Mouse (Mus musculus) Patski (cell line): ENCODE data around the gene 4930564D02Rik. TPM values are rescaled to one million over a fixed set of nuclear protein-coding genes. Genes with fewer than 3 reads are reported as not detected.

ENCODE experiments used
- ATAC-seq: fragments of 100-300 bp; one replicate; pipeline ENCODE4 v1.8.0; 2021
- CTCF ChIA-PET: fragments of 350-600 bp; sonication (Branson Sonifier 250); formaldehyde crosslinking; loops from one replicate; lab custom pipeline; 2022; ENCODE audit warnings: inconsistent platforms; lab: Charles Lee
- POLR2A ChIA-PET: fragments of 350-600 bp; sonication (Branson Sonifier 250); formaldehyde crosslinking; loops from one replicate; lab custom pipeline; 2022; ENCODE audit warnings: antibody characterized with exemption, inconsistent platforms; lab: Charles Lee
- DNase-seq: peaks from one replicate; pipeline ENCODE4 v3.0.0-alpha.2; 2011; ENCODE audit warnings: low read depth, low spot score
- H3K27me3 ChIP-seq: fragments of 371-371 bp; one replicate; pipeline ENCODE4 v1.5.1; 2021
- CTCF ChIP-seq: fragments of 100-300 bp; IDR thresholded peaks from one replicate; pipeline ENCODE4 v1.5.1; 2021
- in situ Hi-C: fragments of 300-500 bp; cut with MboI; formaldehyde crosslinking; loops from 3 replicates; pipeline ENCODE4 v1.11.1; 2018; ENCODE audit warnings: low pct_unique_long_range_greater_than_20kb, mixed read lengths
- polyA plus RNA-seq: library from polyadenylated mRNA; unstranded; gene quantifications from one replicate; pipeline ENCODE4 v1.2.3, GENCODE M21; 2021

Gene 4930564D02Rik
- polyA plus RNA-seq = not detected

DNA sequence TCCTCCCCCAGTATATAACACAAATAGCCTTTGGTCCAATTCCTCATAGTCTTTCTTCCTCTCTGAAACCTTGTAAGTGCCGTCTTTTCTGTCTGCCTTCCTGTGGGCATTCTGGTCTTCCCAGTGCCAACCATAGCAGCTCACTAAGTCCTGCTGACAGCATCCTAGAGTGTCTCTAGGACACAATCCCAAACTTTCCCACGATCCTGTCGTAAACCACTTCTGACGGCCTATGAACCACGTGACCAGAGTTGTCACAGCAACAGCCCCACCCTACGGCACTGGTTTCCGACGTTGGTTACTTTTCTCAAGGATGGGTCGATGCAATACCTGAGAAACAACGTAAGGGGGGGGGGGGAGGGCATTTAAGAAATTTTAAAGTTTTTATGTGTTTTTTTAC is at the start of gene 4930564D02Rik:
Gene 4930564D02Rik, plus strand, starts transcription at position 301 of the 400 bp plus-strand sequence.
- ChIA-PET CTCF (interaction anchor here (1.1 kb wide), 1 partner anchor 7 kb away, joined by 3 read pairs; no protein-coding TSS in a partner anchor), POLR2A (no interaction called here)
- in situ Hi-C loops = no loop called here
- ATAC-seq = no peak
- H3K27me3 ChIP-seq = no peaks in the 10 kb centered on the region
- no peak for TF ChIP-seq CTCF
- DNase-seq = no peak

DNA sequence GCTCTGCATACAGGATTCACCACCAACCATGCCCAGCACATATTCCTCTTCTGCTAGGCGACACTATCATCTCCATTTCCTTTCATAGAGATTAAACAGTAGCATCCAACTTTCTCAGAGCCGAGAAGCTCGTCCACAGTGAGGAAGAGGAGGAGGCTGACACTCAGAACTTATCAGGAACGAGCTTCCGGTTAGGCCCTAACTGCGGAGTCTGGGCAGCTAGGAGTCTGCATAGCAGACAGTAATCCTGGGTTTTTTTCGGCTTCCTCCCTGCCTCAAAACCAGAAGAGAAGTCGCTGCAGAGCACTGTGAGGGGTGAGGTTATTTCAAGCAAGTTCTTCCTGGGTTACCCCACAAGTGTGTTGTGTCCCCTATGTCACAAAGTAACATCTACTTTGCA is 49.3 kb upstream of the 4930564D02Rik start:
- DNase-seq = no peak
- TF ChIP-seq CTCF = no peak
- H3K27me3 ChIP-seq = no peaks in the 10 kb centered on the region
- CTCF ChIA-PET = no interaction called here
- POLR2A ChIA-PET = no interaction called here
- ATAC-seq = no peak
- in situ Hi-C loops = no loop called here

DNA sequence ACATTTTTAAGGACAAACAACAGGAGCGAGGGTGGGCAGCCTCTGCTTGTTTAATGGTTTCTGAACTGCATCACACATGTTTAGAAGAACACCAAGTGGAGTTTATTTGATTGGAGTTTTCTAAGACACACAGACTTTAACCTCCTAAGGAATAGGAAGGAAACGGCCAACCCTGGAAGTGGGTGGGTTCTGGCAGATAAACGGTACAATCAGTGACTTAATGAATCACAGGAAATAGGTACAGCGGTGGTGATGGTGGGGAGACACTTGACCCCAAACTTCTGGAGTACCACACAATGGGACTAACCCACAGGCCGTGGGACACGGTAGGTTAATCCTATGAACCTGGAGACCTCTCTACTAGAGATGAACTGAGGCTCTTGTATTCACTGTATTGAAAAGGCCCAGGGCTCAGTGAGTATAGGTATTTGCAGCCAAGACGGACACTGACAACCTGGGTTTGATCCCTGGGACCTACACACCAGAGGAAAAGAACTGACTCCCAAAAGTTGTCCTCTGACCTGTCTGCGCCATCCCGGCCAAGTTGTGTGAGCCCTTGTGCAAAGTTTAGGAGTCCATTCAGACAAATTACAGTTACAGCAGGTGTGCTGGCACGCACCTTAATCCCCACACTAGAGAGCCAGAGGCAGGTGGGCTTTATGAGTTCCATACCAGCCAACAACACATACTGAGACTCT is 48.4 kb upstream of the 4930564D02Rik start:
- CTCF ChIA-PET = no interaction called here
- H3K27me3 ChIP-seq = no peaks in the 10 kb centered on the region
- POLR2A ChIA-PET = no interaction called here
- ATAC-seq (no peak), DNase-seq (no peak)
- TF ChIP-seq CTCF = no peak
- in situ Hi-C loops = no loop called here

DNA sequence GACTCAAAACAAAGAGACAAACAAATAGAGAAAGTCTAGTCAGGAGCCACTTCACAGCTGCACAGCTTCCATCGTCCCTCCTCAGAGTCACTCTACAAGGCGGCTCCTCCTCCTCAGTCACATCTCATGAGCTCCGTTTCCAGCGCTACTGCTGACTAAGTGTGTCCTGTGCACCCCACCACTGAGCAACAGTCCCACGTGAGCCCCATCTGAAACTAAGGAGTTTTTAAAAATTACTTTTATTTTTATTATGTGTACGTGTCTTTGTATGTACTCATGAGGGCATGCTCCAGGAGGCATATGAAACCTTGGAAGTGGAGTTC is 47.9 kb upstream of the 4930564D02Rik start:
- TF ChIP-seq CTCF = no peak

DNA sequence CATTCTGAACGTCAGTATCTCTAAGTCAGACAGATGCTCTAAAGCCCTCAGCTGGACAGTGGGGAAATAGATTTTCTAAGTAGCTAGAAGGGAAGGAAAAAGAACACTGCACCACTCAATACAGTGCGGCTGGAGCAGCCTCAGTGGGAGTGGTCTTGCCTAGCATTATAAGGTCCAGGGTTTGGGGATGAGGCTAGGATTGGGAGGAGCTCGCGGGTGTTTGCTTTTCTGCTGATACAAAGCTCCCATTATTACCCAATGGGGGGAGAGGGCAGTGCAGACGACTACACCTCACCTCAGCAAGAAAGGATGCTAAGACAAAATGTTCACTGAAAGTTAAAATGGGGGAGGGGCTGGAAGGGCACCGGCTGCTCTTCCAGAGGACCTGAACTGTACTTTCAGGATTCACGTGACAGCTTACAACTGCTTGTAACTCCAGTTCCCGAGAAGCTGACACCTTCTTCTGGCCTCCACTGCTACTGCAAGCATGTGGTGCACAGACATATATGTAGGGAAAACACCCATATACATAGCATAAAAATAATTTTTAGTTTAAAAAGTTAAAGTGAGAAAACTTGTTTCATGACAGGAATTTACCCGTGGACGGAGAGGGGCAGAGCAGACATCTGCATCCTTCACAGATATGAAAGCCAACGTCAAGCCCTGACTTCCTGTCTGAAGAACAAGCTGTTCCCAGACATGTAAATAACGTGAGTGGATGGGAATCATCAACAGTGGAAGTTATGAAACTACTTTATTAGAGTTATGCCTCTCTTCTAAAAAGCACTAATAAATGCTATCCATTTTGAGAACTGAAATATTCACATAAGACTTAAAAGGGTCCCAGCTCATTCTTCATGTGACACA is 46.6 kb upstream of the 4930564D02Rik start:
- no peak for DNase-seq
- no peaks in the 10 kb centered on the region for H3K27me3 ChIP-seq
- no peak for ATAC-seq
- ChIA-PET CTCF (interaction anchor here (1.0 to 1.9 kb wide), 5 partner anchors 9 to 27 kb away, joined by 3 to 5 read pairs (median 3); no protein-coding TSS in a partner anchor), POLR2A (interaction anchor here (0.6 to 1.5 kb wide), 5 partner anchors 10 to 572 kb away, joined by 3 to 5 read pairs (median 3); no protein-coding TSS in a partner anchor)
- no peak for TF ChIP-seq CTCF
- in situ Hi-C loops = no loop called here

More for the DNA sequence above, 47.9 kb upstream of the 4930564D02Rik start:
- DNase-seq (no peak), ATAC-seq (no peak)
- POLR2A ChIA-PET = interaction anchor here (1.0 to 1.5 kb wide), 2 partner anchors 16 to 24 kb away, joined by 3 read pairs; no protein-coding TSS in a partner anchor
- in situ Hi-C loops = no loop called here
- H3K27me3 ChIP-seq = no peaks in the 10 kb centered on the region
- CTCF ChIA-PET = interaction anchor here (1.7 kb wide), 1 partner anchor 8 kb away, joined by 5 read pairs; no protein-coding TSS in a partner anchor

DNA sequence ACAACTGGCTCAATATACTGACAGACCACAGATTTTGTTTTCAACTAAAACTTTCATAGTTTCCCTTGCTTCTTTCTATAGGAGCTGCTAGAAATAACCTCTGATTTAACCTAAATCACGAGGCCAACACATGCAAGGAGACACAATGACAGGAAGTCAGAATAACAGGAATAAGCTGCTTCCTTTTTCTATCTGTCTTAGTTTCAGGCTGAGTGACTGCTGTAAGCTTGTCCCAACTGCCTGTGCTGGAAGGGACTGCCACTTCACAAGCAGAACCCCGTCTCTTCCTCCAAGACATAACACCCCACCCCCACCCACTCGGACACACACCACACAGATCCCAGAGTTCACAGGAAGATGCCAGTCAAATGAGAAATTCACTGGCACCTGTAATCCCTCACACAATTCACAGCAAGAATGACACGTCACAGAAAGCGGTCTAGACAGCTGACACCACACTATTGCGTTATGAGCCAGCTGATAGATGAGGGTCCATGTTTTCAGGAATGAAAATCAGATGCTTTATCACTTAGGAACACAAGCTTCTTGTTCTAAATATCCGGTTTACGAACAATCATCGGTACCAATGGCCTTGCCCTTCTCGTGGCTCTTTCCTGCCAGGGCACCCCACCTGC is 43.2 kb upstream of the 4930564D02Rik start:
- ChIA-PET POLR2A (no interaction called here), CTCF (interaction anchor here (0.8 to 1.9 kb wide), 7 partner anchors 11 to 30 kb away, joined by 3 to 5 read pairs (median 3); no protein-coding TSS in a partner anchor)
- DNase-seq = no peak
- no peak for ATAC-seq
- no peak for TF ChIP-seq CTCF
- in situ Hi-C loops = no loop called here
- H3K27me3 ChIP-seq = no peaks in the 10 kb centered on the region

DNA sequence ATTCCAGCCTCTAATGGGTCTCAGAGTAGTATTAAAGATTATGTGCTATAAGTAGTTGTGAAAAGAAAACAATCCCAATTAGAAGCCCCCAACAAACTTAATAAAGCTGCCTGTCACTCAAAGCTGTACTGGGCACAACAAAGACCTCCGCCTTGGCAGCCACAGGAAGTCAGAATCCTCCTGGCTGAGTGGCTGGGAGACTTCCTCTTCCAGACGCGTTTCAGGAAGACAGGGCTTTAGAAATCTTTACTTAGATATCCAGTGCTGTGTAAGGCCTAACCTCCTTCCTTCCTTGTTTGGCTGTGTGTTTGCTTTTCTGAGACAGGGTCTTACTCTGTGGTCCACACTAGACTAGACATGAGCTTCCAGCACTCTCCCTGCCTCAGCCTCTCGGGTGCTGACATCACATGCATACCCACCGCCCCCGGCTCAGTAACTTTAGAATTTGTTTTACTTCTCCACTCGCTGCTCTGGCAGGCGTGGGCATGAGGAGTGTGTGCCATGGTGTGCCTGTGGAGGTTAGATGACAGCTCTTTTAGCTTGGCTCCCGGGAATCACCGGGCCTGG is 30.3 kb upstream of the 4930564D02Rik start:
- DNase-seq (no peak), ATAC-seq (no peak)
- ChIA-PET CTCF (interaction anchor here (0.8 to 2.8 kb wide), 5 partner anchors 12 to 23 kb away, joined by 3 to 9 read pairs (median 3); no protein-coding TSS in a partner anchor), POLR2A (no interaction called here)
- TF ChIP-seq CTCF = no peak
- H3K27me3 ChIP-seq = no peaks in the 10 kb centered on the region
- in situ Hi-C loops = no loop called here

DNA sequence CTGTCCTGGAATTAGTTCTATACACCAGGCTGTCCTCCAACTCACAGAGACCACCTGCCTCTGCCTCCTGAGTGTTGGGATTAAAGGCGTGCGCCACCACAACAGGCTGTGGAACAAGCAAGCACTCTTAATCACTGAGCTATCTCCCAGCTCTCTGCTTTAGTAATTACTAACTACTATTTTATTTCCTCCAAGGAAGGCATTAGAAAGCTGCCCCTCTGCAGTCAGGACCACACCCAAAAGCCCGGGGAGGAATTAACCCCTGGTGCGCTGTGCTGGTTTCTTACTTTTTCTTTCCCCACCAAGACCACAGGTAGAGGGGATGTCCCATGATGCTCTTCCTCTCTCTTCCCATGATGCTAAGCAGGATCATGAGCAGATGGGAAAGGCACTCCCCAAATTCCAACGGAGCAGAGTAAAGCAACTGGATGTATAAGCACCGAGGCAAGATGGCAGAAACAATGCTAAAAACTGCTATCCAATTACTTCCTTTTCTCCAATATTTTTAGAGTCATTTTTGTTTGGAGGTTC is 29.3 kb upstream of the 4930564D02Rik start:
- no peaks in the 10 kb centered on the region for H3K27me3 ChIP-seq
- in situ Hi-C loops = no loop called here
- ATAC-seq = no peak
- DNase-seq = no peak
- TF ChIP-seq CTCF = no peak
- ChIA-PET CTCF (interaction anchor here (0.8 to 1.3 kb wide), 2 partner anchors 11 to 21 kb away, joined by 3 read pairs; no protein-coding TSS in a partner anchor), POLR2A (no interaction called here)

DNA sequence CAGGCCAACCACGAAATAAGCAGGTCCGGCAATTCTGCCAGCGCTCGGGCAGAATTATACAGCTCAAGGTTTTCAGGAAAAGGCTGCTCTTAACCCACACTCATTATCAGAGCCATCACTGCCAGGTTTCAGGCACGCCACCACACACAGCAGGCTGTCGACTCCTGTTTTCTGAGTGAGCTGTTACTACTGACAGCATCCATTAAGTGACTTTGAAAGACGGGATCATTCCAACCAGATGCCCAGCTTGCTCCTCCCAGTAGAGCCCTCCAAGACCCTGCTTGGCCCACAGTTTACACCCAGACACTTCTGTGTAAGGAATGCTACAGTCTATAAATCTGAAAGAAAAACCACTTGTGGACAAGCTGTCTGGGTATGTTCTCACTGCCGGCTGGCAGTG is 26.6 kb upstream of the 4930564D02Rik start:
- in situ Hi-C loops = no loop called here
- CTCF ChIA-PET = interaction anchor here (0.8 to 1.4 kb wide), 2 partner anchors 9 to 10 kb away, joined by 3 to 4 read pairs; no protein-coding TSS in a partner anchor
- no peaks in the 10 kb centered on the region for H3K27me3 ChIP-seq
- ATAC-seq (no peak), DNase-seq (no peak)
- POLR2A ChIA-PET = no interaction called here
- TF ChIP-seq CTCF = no peak
